Mouse (Mus musculus): Measurements from ENCODE around the gene Slc37a1. TPM values are rescaled to one million over a fixed set of nuclear protein-coding genes. Genes with fewer than 3 reads are reported as not detected.
"Not testable (repeated sequence)": the region's sequence is repeated elsewhere in the genome, so short reads cannot be mapped to it uniquely, and the experiment has no call there.

Gene Slc37a1
- polyA plus RNA-seq, 1 experiment from 2014 or later = 3.3 TPM

GRCm38 (mm10) chr17:31269761-31270160 lies 16.8 kb upstream of the Slc37a1 start:
- Histone ChIP-seq H3K36me3 (no peaks in the 10 kb centered on the region), H3K4me2 (no peak overlapping the region), H3K4me1 (0 out of 2 replicates have a peak, but pooled peaks cover 2% of the 10 kb centered on the region), H3K9ac (no peak overlapping the region), H3K27ac (no peak overlapping the region), H3K27me3 (no peaks in the 10 kb centered on the region), H3K4me3 (no peak overlapping the region), H3K9me3 (no peaks in the 10 kb centered on the region)
- WGBS = 82% methylated on average over 2 of the region's 2 CpGs
- ATAC-seq (ENCODE audit: insufficient number of reproducible peaks, low FRiP score, low TSS enrichment, low read depth) = no peak

DNA sequence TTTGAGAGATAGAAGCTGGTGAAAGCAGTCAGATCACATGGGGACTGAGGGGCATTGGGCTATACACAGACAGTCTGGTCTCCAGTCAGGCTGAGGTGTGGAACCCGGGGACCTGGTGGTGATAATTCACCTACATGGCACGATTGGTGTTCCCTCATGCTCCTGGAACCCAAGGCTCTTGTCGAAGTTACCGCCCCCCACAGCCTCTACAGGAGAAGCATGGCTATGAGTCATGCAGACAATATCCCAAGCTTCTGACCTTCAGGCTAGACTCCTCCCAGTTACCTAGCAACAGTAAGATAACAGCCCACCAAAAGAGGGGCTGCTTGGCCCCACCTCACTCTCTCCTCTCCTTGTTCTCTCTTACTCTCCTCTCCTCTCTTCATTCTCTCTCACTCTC lies 16.3 kb upstream of the Slc37a1 start:
- WGBS = 89% methylated on average over 4 of the region's 4 CpGs
- ATAC-seq (ENCODE audit: insufficient number of reproducible peaks, low FRiP score, low TSS enrichment, low read depth) = no peak
- no peak overlapping the region for H3K4me3 ChIP-seq

GRCm38 (mm10) chr17:31270736-31271135 lies 15.9 kb upstream of the Slc37a1 start:
- H3K4me1 ChIP-seq; H3K9me3 ChIP-seq; H3K36me3 ChIP-seq; H3K27ac ChIP-seq; H3K4me2 ChIP-seq; H3K9ac ChIP-seq; ATAC-seq (ENCODE audit: insufficient number of reproducible peaks, low FRiP score, low TSS enrichment, low read depth); H3K4me3 ChIP-seq; H3K27me3 ChIP-seq: not testable (repeated sequence)
- 87% methylated on average over 8 of the region's 8 CpGs for WGBS

More for the DNA sequence above, 16.3 kb upstream of the Slc37a1 start:
- H3K4me1 ChIP-seq = 0 out of 2 replicates have a peak, but pooled peaks cover under 1% of the 10 kb centered on the region
- H3K9me3 ChIP-seq = no peaks in the 10 kb centered on the region
- H3K27ac ChIP-seq = no peak overlapping the region
- H3K27me3 ChIP-seq = no peaks in the 10 kb centered on the region
- no peaks in the 10 kb centered on the region for H3K36me3 ChIP-seq
- H3K9ac ChIP-seq = no peak overlapping the region
- no peak overlapping the region for H3K4me2 ChIP-seq

DNA sequence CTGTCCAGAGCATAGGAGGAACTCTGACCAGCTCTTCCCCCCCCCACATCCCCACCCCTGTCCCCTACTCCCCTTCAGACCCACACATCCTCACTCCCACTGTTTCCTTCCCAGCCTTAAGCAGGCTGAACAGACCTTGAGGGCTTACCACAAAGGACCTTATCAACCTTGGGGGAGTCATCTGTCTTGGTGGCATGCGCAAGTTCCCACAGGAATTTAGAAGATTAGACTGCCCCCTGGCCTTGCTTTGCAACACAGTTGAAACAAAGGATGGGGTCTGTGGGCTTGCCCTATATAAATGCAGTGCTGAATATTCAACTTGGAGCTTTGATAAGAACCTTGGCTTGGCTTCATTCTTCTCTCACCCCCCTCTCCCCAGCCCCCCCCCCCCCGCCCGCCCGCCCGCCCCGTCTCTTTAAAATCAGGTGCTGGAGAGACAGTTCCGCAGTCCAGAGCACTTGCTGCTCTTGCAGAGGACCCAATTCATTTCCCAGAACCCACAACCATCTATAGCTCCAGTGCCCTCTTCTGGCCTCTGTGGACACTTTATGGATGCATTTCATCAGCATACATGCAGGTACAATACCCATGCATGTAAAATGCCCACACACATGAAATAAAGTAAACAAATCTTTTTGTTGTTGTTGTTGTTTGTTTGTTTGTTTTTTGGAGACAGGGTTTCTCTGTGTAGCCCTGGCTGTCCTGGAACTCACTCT lies 15.3 kb upstream of the Slc37a1 start:
- H3K27ac ChIP-seq = no peak overlapping the region
- WGBS = 69% methylated on average over 3 of the region's 7 CpGs

GRCm38 (mm10) chr17:31272416-31273165 lies 14.0 kb upstream of the Slc37a1 start:
- WGBS = 85% methylated on average over 9 of the region's 9 CpGs
- Histone ChIP-seq H3K4me2 (no peak overlapping the region), H3K36me3 (no peaks in the 10 kb centered on the region), H3K9me3 (no peaks in the 10 kb centered on the region), H3K9ac (no peak overlapping the region), H3K27me3 (no peaks in the 10 kb centered on the region), H3K27ac (no peak overlapping the region), H3K4me3 (no peak overlapping the region), H3K4me1 (peaks cover 11% of the 10 kb centered on the region)
- ATAC-seq (ENCODE audit: insufficient number of reproducible peaks, low FRiP score, low TSS enrichment, low read depth) = no peak

More for the DNA sequence above, 15.3 kb upstream of the Slc37a1 start:
- Histone ChIP-seq H3K27me3 (no peaks in the 10 kb centered on the region), H3K9ac (no peak overlapping the region), H3K9me3 (no peaks in the 10 kb centered on the region), H3K4me1 (no peaks in the 10 kb centered on the region), H3K4me2 (no peak overlapping the region), H3K4me3 (no peak overlapping the region), H3K36me3 (no peaks in the 10 kb centered on the region)
- ATAC-seq (ENCODE audit: insufficient number of reproducible peaks, low FRiP score, low TSS enrichment, low read depth) = no peak

GRCm38 (mm10) chr17:31273631-31274030 lies 13.0 kb upstream of the Slc37a1 start:
- 88% methylated on average over 8 of the region's 8 CpGs for WGBS
- ATAC-seq (ENCODE audit: insufficient number of reproducible peaks, low FRiP score, low TSS enrichment, low read depth) = no peak
- peaks cover 16% of the 10 kb centered on the region for H3K4me1 ChIP-seq
- no peaks in the 10 kb centered on the region for H3K36me3 ChIP-seq
- no peaks in the 10 kb centered on the region for H3K27me3 ChIP-seq
- H3K9me3 ChIP-seq = no peaks in the 10 kb centered on the region
- no peak overlapping the region for H3K4me3 ChIP-seq
- H3K27ac ChIP-seq = no peak overlapping the region
- H3K9ac ChIP-seq = no peak overlapping the region
- no peak overlapping the region for H3K4me2 ChIP-seq

DNA sequence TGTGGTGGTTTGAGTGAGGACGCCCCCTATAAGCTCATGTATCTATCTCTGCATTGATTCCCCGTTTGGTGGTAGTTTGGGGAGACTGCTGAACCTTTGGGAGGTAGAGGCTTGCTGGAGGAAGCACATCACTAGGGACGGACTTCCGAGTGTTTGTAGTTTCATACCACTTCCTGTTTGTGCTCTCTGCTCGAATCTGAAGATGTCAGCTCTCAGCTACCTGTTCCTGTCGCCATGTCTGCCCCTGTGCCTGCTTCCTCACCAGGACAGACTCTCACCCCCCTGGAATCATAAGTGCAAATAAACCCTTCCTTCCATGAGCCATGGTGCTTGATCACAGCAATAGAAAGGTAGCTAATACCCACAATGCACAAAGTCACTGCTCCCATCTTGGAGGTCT lies 11.4 kb upstream of the Slc37a1 start:
- Histone ChIP-seq H3K4me3 (no peak overlapping the region), H3K4me1 (peaks cover 16% of the 10 kb centered on the region), H3K27ac (no peak overlapping the region), H3K4me2 (no peak overlapping the region), H3K36me3 (no peaks in the 10 kb centered on the region), H3K27me3 (no peaks in the 10 kb centered on the region), H3K9ac (no peak overlapping the region), H3K9me3 (no peaks in the 10 kb centered on the region)
- WGBS = 63% methylated on average over 6 of the region's 6 CpGs
- ATAC-seq (ENCODE audit: insufficient number of reproducible peaks, low FRiP score, low TSS enrichment, low read depth) = no peak

GRCm38 (mm10) chr17:31276207-31276921 lies 10.2 kb upstream of the Slc37a1 start:
- peak overlapping the region; percentile 48 for H3K4me3 ChIP-seq
- peaks cover 16% of the 10 kb centered on the region for H3K4me1 ChIP-seq
- no peak overlapping the region for H3K27ac ChIP-seq
- 23% methylated on average over 9 of the region's 9 CpGs for WGBS
- no peaks in the 10 kb centered on the region for H3K27me3 ChIP-seq
- H3K9ac ChIP-seq = no peak overlapping the region
- peak overlapping the region; percentile 86 for H3K4me2 ChIP-seq
- no peaks in the 10 kb centered on the region for H3K9me3 ChIP-seq
- H3K36me3 ChIP-seq = no peaks in the 10 kb centered on the region
- no peak for ATAC-seq (ENCODE audit: insufficient number of reproducible peaks, low FRiP score, low TSS enrichment, low read depth)

- no peaks in the 10 kb centered on the region for H3K36me3 ChIP-seq
- peak within 1 kb of the TSS; percentile 48 for H3K4me3 ChIP-seq
- H3K4me1 ChIP-seq = peaks cover 16% of the 10 kb centered on the region
- H3K4me2 ChIP-seq = peak within 1 kb of the TSS; percentile 86
- 10% methylated on average over 44 of the region's 44 CpGs for WGBS
- H3K27ac ChIP-seq = no peak within 1 kb of the TSS
- H3K9ac ChIP-seq = no peak within 1 kb of the TSS
- ATAC-seq (ENCODE audit: insufficient number of reproducible peaks, low FRiP score, low TSS enrichment, low read depth) = peak; percentile 81
- H3K27me3 ChIP-seq = no peaks in the 10 kb centered on the region
- H3K9me3 ChIP-seq = no peaks in the 10 kb centered on the region
Observed at GRCm38 (mm10) chr17:31276922-31277918, 9.4 kb upstream of the Slc37a1 start, which contains the start of gene Rsph1. Rsph1 (minus strand) TSS chr17:31277383.

GRCm38 (mm10) chr17:31277931-31278330 lies 8.7 kb upstream of the Slc37a1 start:
- no peak overlapping the region for H3K27ac ChIP-seq
- no peak for ATAC-seq (ENCODE audit: insufficient number of reproducible peaks, low FRiP score, low TSS enrichment, low read depth)
- no peaks in the 10 kb centered on the region for H3K9me3 ChIP-seq
- WGBS = 68% methylated on average over 4 of the region's 4 CpGs
- peaks cover 20% of the 10 kb centered on the region for H3K4me1 ChIP-seq
- no peak overlapping the region for H3K9ac ChIP-seq
- no peaks in the 10 kb centered on the region for H3K27me3 ChIP-seq
- H3K4me3 ChIP-seq = no peak overlapping the region
- H3K36me3 ChIP-seq = no peaks in the 10 kb centered on the region
- no peak overlapping the region for H3K4me2 ChIP-seq

GRCm38 (mm10) chr17:31279541-31279940 lies 7.1 kb upstream of the Slc37a1 start:
- ATAC-seq (ENCODE audit: insufficient number of reproducible peaks, low FRiP score, low TSS enrichment, low read depth) = no peak
- Histone ChIP-seq H3K4me2 (no peak overlapping the region), H3K9ac (no peak overlapping the region), H3K36me3 (no peaks in the 10 kb centered on the region), H3K9me3 (no peaks in the 10 kb centered on the region), H3K4me1 (peaks cover 20% of the 10 kb centered on the region), H3K27ac (no peak overlapping the region), H3K4me3 (no peak overlapping the region), H3K27me3 (no peaks in the 10 kb centered on the region)
- 78% methylated on average over 9 of the region's 9 CpGs for WGBS

Measured in limb, embryonic 15.5 days (tissue).